Mouse (Mus musculus): Measurements from ENCODE around the gene Cdc6.

GRCm38 (mm10) chr11:98873900-98874299 is 33.7 kb upstream of the Cdc6 start:
- TF ChIP-seq CTCF (IDR thresholded peaks at IDR 0.05; ENCODE audit: borderline replicate concordance, insufficient read depth, low read depth, low read length) (no peak), POLR2A (IDR thresholded peaks at IDR 0.05; ENCODE audit: borderline replicate concordance, insufficient read depth, low read length) (no peak)

All from cerebellum, adult 2 months (tissue).